Mouse (Mus musculus) forebrain, embryonic 15.5 days (tissue): ENCODE measurements around the gene Taf6l. TPM values are rescaled to one million over a fixed set of nuclear protein-coding genes. Genes with fewer than 3 reads are reported as not detected.
A peak's percentile ranks its signal among the peaks of the same experiment; 100 is the strongest.

Experiments used
- ATAC-seq: fragments of 200-750 bp; cut with Nextera tagmentation; replicated peaks from 2 replicates; pipeline ENCODE4 v1.8.0; 2017; ENCODE audit warnings: mild to moderate bottlenecking, moderate TSS enrichment, moderate library complexity
- H3K27ac ChIP-seq: fragments of 300-500 bp; sonication (generic); replicated peaks from 2 replicates; pipeline ENCODE4 v1.5.1; 2015; ENCODE audit warnings: mild to moderate bottlenecking, inconsistent platforms
- H3K27me3 ChIP-seq: fragments of 300-500 bp; sonication (generic); 2 replicates; pipeline ENCODE4 v1.6.1; 2015; ENCODE audit warnings: inconsistent platforms
- H3K36me3 ChIP-seq: fragments of 300-500 bp; sonication (generic); 2 replicates; pipeline ENCODE4 v1.6.1; 2015; ENCODE audit warnings: mild to moderate bottlenecking, inconsistent platforms
- H3K4me1 ChIP-seq: fragments of 300-500 bp; sonication (generic); 2 replicates; pipeline ENCODE4 v1.6.1; 2015; ENCODE audit warnings: inconsistent platforms
- H3K4me2 ChIP-seq: fragments of 300-500 bp; sonication (generic); replicated peaks from 2 replicates; pipeline ENCODE4 v1.6.1; 2015; ENCODE audit warnings: mild to moderate bottlenecking, inconsistent platforms
- H3K4me3 ChIP-seq: fragments of 300-500 bp; sonication (generic); 2 replicates; pipeline ENCODE4 v1.5.1; 2015; ENCODE audit warnings: mild to moderate bottlenecking, inconsistent platforms
- H3K9ac ChIP-seq: fragments of 300-500 bp; sonication (generic); replicated peaks from 2 replicates; pipeline ENCODE4 v1.6.1; 2015; ENCODE audit warnings: mild to moderate bottlenecking, inconsistent platforms
- H3K9me3 ChIP-seq: fragments of 300-500 bp; sonication (generic); 2 replicates; pipeline ENCODE4 v1.6.1; 2016; ENCODE audit warnings: inconsistent platforms
- WGBS: fragments of 180-500 bp; shearing (Covaris S2); methylation state at CpG from one replicate; pipeline ENCODE4 v1.1.7; 2015; ENCODE audit warnings: mixed read lengths; 5-methylcytosine and 5-hydroxymethylcytosine counted together
- polyA plus RNA-seq: library from polyadenylated mRNA; unstranded; fragments of >200 nt; fragmentation: Nextera tagmentation; extraction: Ambion mirVana; gene quantifications from 2 replicates; pipeline ENCODE4 v1.2.1, GENCODE M21; 2015

The Taf6l gene
- polyA plus RNA-seq, 1 experiment from 2014 or later: 32.2 TPM

DNA sequence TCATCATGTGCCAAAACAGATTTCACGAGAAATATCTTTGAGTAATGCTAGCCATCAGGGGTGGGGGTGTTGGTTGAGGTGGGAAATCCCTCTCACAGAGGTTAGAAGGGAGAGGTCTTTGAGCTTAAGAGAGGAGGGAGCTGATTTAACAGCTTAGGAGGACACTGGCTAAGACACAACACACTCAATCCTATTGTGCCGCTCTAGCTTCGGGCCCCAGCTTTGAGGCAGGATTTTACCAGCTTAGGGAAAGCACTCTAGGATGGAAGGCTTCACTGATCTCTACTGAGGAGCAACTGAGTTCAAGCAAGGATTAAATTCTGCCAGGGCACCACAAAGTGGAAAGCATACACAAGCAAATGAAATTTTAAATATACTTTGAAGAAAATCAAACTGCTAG lies 30.8 kb upstream of the Taf6l start:
- H3K9me3 ChIP-seq: no peaks in the 10 kb centered on the region
- H3K4me1 ChIP-seq: peaks cover 48% of the 10 kb centered on the region
- peak overlapping the region; percentile 26 for H3K4me2 ChIP-seq
- 53% methylated on average over 3 of the region's 3 CpGs for WGBS
- ATAC-seq: no peak
- H3K9ac ChIP-seq: peak overlapping the region; percentile 17; the same call in 1 of the 2 replicates
- H3K27ac ChIP-seq: no peak overlapping the region
- H3K4me3 ChIP-seq: 0 out of 2 replicates have a peak overlapping the region, but pooled peaks have one; percentile 3
- no peaks in the 10 kb centered on the region for H3K27me3 ChIP-seq
- H3K36me3 ChIP-seq: peaks cover 28% of the 10 kb centered on the region

DNA sequence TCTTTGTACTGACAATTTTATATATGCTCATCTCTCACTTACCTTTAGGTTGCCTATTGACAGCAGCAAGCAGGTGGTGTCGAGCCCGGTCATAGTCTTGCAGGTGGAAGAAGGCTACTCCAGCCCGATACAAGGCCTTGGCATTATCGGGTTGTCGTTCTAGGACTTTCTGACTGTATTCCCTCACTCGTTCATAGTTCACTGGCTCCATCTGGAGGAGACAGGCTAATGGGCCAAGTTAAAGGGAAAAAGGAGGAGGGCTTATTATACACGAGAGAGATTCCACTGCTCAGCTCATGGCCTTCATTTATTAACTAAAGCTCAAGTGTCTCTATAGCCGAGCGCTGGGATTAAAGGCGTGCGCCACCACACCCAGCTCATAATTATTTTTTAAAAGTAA lies 29.6 kb upstream of the Taf6l start:
- H3K9ac ChIP-seq: peak overlapping the region; percentile 22; the same call in 1 of the 2 replicates
- 72% methylated on average over 11 of the region's 11 CpGs for WGBS

DNA sequence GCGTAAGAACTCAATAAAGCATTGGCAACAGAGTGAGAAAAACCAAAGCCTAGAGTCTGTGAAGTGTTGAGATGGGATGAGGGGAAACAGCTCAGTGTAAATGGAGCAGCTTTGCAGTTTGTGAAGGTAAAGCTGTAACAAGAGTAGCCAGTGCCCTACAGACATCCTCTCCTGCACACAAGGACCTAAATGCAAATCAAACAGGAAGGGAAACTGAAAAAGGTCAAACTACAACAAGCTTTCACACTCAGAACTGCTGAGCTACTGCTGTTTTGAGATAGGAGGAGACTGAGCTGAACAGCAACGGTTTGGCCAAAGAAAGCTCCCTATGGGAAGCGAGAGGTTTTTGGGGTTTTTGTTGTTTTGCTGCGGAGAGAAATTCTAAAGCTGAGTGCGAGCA lies 20.6 kb upstream of the Taf6l start:
- no peaks in the 10 kb centered on the region for H3K27me3 ChIP-seq
- 93% methylated on average over 5 of the region's 5 CpGs for WGBS
- no peak overlapping the region for H3K27ac ChIP-seq
- H3K4me1 ChIP-seq: peaks cover 16% of the 10 kb centered on the region
- H3K9me3 ChIP-seq: no peaks in the 10 kb centered on the region
- H3K9ac ChIP-seq: no peak overlapping the region
- peaks cover 57% of the 10 kb centered on the region for H3K36me3 ChIP-seq
- H3K4me3 ChIP-seq: no peak overlapping the region
- H3K4me2 ChIP-seq: no peak overlapping the region
- ATAC-seq: no peak

More for the DNA sequence above, 29.6 kb upstream of the Taf6l start:
- no peaks in the 10 kb centered on the region for H3K9me3 ChIP-seq
- H3K4me2 ChIP-seq: no peak overlapping the region
- H3K36me3 ChIP-seq: peaks cover 38% of the 10 kb centered on the region
- no peak overlapping the region for H3K4me3 ChIP-seq
- peaks cover 37% of the 10 kb centered on the region for H3K4me1 ChIP-seq
- ATAC-seq: no peak
- H3K27ac ChIP-seq: no peak overlapping the region
- H3K27me3 ChIP-seq: no peaks in the 10 kb centered on the region

DNA sequence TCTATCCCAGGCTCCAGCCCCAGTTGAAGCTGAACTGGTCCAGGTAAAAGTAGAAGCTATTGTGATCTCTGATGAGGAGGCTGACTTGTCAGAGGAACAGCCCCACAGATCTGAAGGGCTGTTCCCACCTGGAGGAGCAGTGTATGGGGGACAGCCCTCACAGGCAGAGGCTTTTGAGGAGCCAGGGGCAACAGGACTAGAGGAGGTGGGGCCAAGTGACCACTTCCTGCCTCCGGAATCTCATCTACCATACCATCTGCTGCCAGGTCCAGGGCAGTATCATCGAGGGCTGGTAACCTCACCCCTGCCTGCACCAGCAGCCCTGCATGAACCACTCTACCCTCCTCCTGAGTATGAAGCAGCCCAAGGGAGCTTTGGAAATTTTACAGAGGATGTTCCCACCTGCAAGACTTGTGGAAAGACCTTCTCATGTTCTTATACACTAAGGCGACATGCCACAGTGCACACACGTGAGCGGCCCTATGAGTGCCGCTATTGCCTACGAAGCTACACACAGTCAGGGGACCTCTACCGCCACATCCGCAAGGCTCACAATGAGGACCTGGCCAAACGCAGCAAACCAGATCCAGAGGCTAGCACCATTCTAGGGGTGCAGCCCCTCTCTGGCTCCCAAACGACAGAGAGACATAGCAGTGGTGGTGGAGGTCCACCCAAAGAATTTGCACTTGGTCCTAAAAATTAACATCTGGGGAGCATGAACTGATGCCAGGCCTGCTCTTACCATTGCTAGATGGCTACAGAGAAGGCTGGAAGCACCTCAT lies 17.9 kb upstream of the Taf6l start:
- peaks cover 19% of the 10 kb centered on the region for H3K4me1 ChIP-seq
- no peak for ATAC-seq
- H3K9ac ChIP-seq: no peak overlapping the region
- no peaks in the 10 kb centered on the region for H3K27me3 ChIP-seq
- no peak overlapping the region for H3K4me2 ChIP-seq
- H3K9me3 ChIP-seq: no peaks in the 10 kb centered on the region
- H3K4me3 ChIP-seq: no peak overlapping the region
- no peak overlapping the region for H3K27ac ChIP-seq
- WGBS: 91% methylated on average over 11 of the region's 11 CpGs
- peaks cover 36% of the 10 kb centered on the region for H3K36me3 ChIP-seq

DNA sequence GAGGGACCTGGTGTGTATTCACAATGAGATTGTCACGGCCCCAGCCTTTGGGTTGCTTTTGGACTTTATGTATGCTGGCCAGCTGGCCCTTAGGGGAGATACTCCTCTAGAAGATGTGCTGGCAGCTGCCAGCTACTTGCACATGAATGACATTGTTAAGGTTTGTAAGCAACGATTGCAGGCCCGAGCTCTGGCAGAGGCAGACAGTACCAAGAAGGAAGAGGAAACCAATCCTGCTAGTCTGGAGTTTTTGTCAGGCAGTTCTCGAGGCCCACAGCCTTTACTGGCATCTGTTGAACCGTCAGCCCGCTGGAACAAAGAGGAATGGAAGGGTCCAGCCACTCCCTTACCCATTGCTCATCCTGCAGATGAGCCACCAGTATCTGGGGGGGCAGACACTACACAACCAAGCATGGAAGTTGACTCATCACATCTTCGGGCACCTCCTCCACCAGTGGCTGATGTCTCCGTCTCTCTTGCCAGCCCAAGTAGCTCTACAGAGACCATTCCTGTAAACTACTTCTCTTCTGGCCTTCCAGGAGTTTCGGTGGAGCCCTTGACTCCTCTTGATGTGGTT lies 17.1 kb upstream of the Taf6l start:
- no peak for ATAC-seq
- peaks cover 22% of the 10 kb centered on the region for H3K4me1 ChIP-seq
- peak overlapping the region; percentile 61 for H3K4me2 ChIP-seq
- H3K9me3 ChIP-seq: no peaks in the 10 kb centered on the region
- no peaks in the 10 kb centered on the region for H3K27me3 ChIP-seq
- peaks cover 33% of the 10 kb centered on the region for H3K36me3 ChIP-seq
- H3K9ac ChIP-seq: peak overlapping the region; percentile 0; the same call in 1 of the 2 replicates
- no peak overlapping the region for H3K27ac ChIP-seq
- H3K4me3 ChIP-seq: peak overlapping the region; percentile 69
- WGBS: 89% methylated on average over 9 of the region's 9 CpGs

DNA sequence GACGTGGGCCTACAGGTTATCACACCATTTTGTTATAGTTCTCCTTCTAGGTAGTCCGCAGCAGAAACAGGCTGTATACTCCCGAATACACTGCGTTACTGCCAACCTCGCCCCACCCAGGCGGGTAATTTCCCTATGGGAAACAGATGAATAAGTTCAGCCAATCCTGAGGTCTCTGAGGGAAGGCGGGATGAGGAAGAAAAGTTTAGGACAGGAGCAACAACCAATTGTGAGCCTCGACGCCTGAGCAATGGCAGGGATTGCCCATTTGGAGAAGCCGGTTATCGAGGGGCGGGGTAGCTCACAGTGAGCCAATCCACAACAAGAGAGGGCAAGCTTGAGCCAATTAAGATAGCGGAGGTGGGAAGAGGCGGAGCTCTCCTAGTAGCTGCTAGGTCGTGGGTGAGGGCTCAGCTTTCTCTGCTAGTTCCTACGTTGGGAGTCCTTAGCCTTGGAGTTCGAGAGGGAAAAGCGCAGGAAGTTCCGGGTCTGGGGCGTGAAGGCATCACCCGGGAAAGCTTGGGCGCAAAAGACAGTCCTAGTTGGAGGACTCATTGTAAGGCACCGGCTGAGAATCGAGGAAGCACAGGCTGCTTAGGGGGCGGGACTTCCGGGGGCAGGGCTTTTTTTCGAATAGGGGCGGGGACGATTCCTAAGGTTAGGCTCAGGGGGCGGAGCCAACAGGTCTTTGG lies 16.1 kb upstream of the Taf6l start, which contains the start of gene Zbtb3:
Gene Zbtb3 (plus strand): TSS at position 426 of the 692 bp plus-strand sequence.
- H3K27ac ChIP-seq: peak within 1 kb of the TSS; percentile 95
- ATAC-seq: peak; percentile 97
- under 1% methylated on average over 30 of the region's 30 CpGs for WGBS

DNA sequence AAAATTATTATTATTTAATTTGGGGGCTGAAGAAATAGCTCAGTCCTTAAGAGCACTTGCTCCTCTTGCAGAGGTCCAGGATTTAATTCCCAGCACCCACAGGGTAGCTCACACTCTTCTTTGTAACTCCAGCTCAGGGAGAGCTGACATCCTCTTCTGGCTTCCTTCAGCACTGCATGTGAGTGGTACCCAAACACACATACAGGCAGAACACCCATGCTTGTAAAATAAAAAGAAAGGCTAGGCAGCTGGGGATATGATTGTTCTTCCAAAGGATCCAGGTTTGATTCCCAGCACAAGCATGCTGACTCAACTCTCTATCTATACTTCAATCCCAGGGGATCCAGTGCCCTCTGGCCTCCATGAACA lies 12.7 kb upstream of the Taf6l start:
- H3K9me3 ChIP-seq: no peaks in the 10 kb centered on the region
- no peak overlapping the region for H3K27ac ChIP-seq
- no peak overlapping the region; the same call in 1 of the 2 replicates for H3K4me3 ChIP-seq
- no peak for ATAC-seq
- peak overlapping the region; percentile 89; the same call in 1 of the 2 replicates for H3K4me2 ChIP-seq
- H3K4me1 ChIP-seq: peaks cover 36% of the 10 kb centered on the region
- no peak overlapping the region for H3K9ac ChIP-seq
- no peaks in the 10 kb centered on the region for H3K27me3 ChIP-seq
- peaks cover 16% of the 10 kb centered on the region for H3K36me3 ChIP-seq

More for the DNA sequence above, 16.1 kb upstream of the Taf6l start, which contains the start of gene Zbtb3:
- H3K9me3 ChIP-seq: no peaks in the 10 kb centered on the region
- peaks cover 30% of the 10 kb centered on the region for H3K4me1 ChIP-seq
- peak within 1 kb of the TSS; percentile 61 for H3K4me2 ChIP-seq
- peak within 1 kb of the TSS; percentile 69 for H3K4me3 ChIP-seq
- peaks cover 23% of the 10 kb centered on the region for H3K36me3 ChIP-seq
- H3K27me3 ChIP-seq: no peaks in the 10 kb centered on the region
- peak within 1 kb of the TSS; percentile 65 for H3K9ac ChIP-seq

DNA sequence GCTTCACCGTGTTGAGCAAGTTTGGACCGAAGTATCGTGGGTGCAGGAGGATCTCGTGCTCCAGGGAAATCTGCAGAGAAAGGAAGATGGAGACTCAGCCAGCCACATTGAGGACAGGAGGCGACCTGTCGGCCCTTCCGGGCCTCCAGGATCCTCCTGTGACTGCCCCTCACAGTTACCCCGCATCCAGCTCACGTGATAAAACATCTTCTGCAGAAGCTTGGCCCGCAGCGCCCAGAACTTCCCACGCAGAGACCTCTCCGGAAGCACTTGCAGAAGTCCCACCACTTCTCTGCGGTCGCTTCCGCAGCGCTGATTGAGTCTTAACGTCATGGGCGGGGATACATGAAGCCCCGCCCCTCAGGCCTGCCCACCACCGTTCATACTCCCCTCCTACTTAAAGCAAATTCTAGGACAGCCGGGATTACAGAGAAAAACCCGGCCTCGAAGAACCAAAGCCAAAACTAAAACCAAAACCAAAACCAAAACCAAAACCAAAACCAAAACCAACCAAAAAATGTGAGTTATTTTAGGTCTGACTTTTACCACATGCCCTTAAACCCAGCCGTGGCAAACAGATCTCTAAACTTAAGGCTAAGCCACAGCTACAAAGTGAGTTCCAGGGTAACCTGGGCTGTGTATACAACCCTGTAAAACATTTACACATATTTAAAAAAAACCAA lies 12.2 kb upstream of the Taf6l start, which contains the start of gene Polr2g:
Gene Polr2g (minus strand): TSS at position 314 of the 683 bp plus-strand sequence.
- no peaks in the 10 kb centered on the region for H3K27me3 ChIP-seq
- H3K27ac ChIP-seq: peak within 1 kb of the TSS; percentile 70
- H3K9ac ChIP-seq: peak within 1 kb of the TSS; percentile 74
- 2% methylated on average over 25 of the region's 25 CpGs for WGBS
- peak within 1 kb of the TSS; percentile 89 for H3K4me2 ChIP-seq
- peaks cover 21% of the 10 kb centered on the region for H3K36me3 ChIP-seq
- peak; percentile 75 for ATAC-seq
- H3K9me3 ChIP-seq: no peaks in the 10 kb centered on the region
- H3K4me3 ChIP-seq: peak within 1 kb of the TSS; percentile 78
- H3K4me1 ChIP-seq: peaks cover 32% of the 10 kb centered on the region

DNA sequence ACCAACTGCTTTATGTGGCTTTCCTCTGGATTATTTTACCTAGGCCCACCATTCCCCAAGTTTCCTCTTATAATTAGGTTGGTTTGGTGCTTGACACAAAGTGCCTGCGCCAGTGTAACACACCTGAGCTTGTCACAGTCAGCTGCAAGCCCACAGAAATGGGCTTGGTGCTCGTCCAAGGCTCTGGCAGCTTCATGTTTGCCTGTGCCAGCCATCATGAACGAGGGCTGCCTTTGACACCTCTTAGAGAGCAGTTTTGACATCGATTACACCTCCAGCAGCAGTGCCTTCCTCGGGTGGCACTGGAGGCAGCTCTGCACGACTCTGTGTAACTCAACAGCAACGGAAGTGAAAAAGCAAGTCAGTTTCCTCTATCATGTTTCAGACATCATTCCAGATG lies 4.0 kb upstream of the Taf6l start:
- Histone ChIP-seq H3K9me3 (no peaks in the 10 kb centered on the region), H3K4me2 (no peak overlapping the region), H3K27ac (no peak overlapping the region), H3K36me3 (peaks cover 27% of the 10 kb centered on the region), H3K4me3 (no peak overlapping the region), H3K9ac (no peak overlapping the region), H3K27me3 (no peaks in the 10 kb centered on the region), H3K4me1 (peaks cover 12% of the 10 kb centered on the region)
- 85% methylated on average over 7 of the region's 7 CpGs for WGBS
- no peak for ATAC-seq

DNA sequence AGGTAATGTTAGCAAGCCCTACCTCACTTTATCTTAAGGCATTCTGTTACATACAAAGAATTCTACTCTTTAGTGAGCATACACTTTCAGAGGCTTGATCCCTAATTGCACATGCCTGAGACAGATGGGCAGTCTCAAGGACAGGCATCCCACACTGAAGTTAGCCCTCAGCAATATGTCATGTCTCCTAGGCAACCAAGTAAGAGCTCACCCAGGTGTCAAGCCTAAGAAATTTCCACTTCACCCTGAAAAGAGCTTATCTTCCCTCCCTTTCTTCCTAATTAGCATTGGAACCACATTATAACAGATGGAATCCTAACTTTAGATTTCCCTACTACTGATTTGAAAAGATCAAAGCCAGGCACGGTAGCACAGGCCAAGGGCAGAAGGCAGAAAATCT lies 3.0 kb upstream of the Taf6l start:
- Histone ChIP-seq H3K36me3 (peaks cover 19% of the 10 kb centered on the region), H3K4me1 (peaks cover 13% of the 10 kb centered on the region), H3K4me2 (no peak overlapping the region), H3K27ac (peak overlapping the region; percentile 40), H3K4me3 (no peak overlapping the region), H3K9me3 (no peaks in the 10 kb centered on the region), H3K9ac (no peak overlapping the region), H3K27me3 (no peaks in the 10 kb centered on the region)
- ATAC-seq: no peak
- WGBS: 58% methylated on average over 1 of the region's 1 CpGs

DNA sequence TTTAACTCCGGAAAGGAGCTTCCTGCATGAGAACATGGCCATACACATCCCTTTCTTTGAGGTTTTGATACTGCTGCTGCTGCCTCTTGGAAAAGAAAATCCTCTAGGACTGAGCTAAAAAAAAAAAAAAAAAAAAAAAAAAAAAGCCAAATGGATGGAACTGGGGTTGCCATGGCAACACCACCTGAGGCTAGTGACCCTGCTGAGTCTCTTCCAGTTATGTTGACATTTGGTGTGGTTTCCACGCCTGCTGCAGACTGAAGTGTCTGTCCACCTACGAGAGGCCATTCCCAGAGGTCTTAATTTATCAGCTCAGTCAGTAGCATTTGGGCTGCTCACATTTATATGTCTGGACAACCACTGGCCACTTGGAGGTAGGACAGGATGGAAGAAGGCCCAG lies 2.3 kb upstream of the Taf6l start:
- H3K9me3 ChIP-seq: no peaks in the 10 kb centered on the region
- H3K27ac ChIP-seq: peak overlapping the region; percentile 40; the same call in 1 of the 2 replicates
- H3K36me3 ChIP-seq: peaks cover 14% of the 10 kb centered on the region
- 17% methylated on average over 3 of the region's 3 CpGs for WGBS
- no peak overlapping the region for H3K4me3 ChIP-seq
- ATAC-seq: no peak
- H3K9ac ChIP-seq: 0 out of 2 replicates have a peak overlapping the region, but pooled peaks have one; percentile 7
- no peaks in the 10 kb centered on the region for H3K27me3 ChIP-seq
- H3K4me2 ChIP-seq: no peak overlapping the region
- H3K4me1 ChIP-seq: peaks cover 13% of the 10 kb centered on the region
